Mouse (Mus musculus) G1E-ER4 (cell line): Measurements from ENCODE around the gene Krt19. TPM values are rescaled to one million over a fixed set of nuclear protein-coding genes. Genes with fewer than 3 reads are reported as not detected.

Source experiments
- GATA1 ChIP-seq: IDR thresholded peaks from one replicate; pipeline ENCODE4 v1.8.0; 2012; ENCODE audit warnings: low read length, inconsistent platforms
- polyA plus RNA-seq: library from polyadenylated mRNA; stranded (reverse); fragments of >175 nt; gene quantifications from 2 replicates; pipeline ENCODE4 v1.2.3, GENCODE M21; 2012

Gene Krt19
- polyA plus RNA-seq, result not detected in 2 replicates

DNA sequence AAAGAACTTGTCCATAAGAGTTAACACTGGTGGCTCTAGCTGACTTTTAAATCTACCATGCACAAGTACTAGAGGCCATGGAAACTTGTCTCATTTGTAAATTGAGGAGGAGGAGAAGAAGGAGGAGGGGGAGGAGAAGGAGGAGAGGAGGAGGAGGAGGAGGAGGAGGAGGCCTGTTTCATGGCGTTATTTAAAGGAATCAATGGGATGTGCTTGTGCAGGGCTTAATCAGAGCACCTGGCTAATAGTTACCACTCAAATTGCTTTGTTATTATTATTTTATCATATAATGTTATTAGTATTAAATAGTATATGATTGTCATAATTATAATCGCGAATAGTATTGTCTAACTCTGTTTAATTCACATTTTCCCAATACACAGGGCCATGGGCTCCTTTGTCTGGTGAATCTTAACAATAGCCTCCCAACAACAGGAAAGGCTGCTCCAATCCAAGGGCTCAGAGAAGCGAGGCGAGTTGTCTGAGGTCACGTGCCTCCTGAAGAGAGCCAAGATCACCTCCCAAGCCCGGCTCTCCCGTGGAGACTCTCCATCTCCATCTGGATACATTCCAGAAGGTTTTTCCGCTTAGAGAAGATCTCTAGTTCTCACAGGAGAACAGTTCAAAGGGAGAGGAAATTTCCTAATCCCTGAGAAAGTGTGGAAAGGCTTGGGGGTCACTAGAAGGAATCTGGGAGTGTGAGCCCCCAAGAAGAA is at the start of gene Krt19:
Gene Krt19, minus strand, starts transcription at position 51 of the 716 bp plus-strand sequence.
- TF ChIP-seq GATA1, result no peak

DNA sequence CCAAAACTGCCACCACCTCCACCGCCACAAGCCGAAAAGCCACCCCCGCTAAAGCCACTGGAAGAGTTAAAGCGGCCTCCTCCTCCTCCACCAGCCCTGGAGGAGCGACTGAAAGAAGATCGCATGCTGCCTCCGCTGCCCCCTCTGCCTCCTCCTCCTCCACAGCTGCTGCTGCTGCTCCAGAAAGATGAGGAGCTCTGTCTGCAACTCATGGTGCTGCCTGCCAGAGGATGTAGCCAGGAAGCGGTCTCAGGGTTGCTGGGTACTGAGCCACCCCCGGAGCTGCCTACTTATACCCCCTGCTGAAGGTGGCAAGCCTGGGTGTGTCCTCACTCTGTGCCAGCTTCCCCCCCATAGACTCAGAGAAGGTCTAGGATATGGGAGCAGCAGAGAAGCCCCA is 44.5 kb upstream of the Krt19 start, which contains the start of gene Krt9:
Gene Krt9, minus strand, starts transcription at position 255 of the 400 bp plus-strand sequence.
- TF ChIP-seq GATA1, result no peak

DNA sequence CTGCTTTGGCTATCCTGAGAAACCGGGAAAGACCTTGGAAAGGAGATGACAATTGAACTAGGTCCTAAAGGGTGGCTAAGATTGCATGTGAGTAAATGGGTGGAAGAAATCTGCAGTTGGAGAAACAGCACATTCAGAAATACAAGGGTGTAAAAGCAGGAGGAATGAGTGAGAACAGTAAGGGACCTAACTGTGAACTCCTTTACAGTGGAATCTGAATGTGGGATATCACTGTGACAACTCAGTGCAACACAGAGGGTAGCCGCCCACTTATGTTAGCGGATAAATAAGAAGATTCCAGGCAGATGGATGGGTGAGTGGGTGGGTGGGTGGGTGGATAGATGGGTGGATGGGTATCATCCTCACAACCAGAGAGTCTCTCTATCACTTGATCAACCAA is 43.4 kb upstream of the Krt19 start:
- TF ChIP-seq GATA1, result no peak

DNA sequence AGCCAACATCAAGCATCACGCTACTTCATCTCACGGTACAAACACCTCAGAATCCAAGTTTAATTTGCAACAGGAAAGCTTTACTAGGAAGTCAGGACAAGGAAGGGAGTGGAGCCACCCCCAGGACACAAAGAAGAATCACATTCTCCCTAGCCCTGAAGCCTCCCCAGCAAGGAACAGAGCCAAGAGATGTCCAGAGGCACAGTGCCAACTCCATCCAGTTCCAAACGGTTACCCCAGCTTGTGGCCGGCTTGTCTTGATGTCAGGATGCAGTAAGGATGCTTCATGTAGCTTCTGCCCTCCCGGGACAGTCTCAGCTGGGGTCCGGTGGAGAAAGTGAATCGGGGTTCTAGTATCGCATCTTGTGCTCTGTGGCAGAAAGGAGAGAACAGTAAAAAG is 38.3 kb upstream of the Krt19 start:
- no peak for TF ChIP-seq GATA1

DNA sequence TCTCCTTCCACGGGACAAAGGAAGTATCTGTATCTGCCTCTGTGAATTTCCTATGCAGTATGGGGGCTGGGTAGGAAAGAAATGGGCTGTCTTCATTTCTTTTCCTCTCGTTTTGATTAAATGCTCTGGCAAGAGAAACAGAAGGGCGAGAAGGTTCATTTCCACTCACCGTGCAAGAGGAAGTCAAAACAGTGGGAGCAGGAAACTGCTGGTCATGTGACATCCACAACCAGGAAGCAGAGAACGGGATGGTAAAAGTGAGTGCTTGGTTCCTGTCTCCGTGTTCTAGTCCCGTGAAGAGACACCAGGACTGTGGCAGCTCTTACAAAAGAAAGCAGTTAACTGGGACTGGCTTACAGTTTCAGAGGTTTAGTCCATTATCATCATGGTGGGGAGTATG is 33.3 kb upstream of the Krt19 start:
- no peak for TF ChIP-seq GATA1

DNA sequence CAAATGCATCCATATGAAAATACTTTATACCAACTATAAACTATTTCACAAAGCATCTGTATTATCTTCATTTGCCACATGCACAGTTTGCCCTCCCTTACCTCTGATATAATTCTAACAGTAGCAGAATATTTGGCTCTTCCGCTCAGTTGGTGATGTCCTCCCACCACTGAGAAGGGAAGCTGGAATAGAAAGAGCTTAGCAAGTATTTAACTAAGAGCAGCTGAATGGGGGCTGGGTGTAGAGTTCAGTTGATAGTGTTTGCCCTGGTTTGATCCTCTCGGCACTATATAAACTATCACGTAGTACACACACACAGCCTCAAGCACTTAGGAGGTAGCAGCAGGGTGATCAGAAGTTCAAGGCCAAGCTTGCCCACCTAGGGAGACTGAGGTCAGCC is 30.8 kb upstream of the Krt19 start:
- no peak for TF ChIP-seq GATA1

DNA sequence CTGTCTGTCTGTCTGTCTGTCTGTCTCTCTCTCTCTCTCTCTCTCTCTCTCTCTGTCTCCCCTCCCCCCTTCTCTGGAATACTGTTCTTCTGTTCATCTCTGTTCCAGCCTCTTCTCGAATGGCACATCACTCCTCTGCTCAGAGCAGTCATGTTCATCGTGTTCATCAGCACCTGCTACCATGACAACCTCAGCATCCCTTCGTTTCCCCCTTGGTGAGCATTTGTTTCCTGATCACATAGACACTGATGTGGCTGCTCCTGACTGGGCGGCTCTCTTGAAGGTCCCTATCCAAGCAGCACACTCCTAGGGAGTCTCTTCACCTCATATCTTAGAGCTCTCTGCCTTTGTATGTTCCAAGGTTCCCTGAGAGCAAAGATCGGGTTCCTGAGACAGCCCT is 29.8 kb upstream of the Krt19 start:
- no peak for TF ChIP-seq GATA1

DNA sequence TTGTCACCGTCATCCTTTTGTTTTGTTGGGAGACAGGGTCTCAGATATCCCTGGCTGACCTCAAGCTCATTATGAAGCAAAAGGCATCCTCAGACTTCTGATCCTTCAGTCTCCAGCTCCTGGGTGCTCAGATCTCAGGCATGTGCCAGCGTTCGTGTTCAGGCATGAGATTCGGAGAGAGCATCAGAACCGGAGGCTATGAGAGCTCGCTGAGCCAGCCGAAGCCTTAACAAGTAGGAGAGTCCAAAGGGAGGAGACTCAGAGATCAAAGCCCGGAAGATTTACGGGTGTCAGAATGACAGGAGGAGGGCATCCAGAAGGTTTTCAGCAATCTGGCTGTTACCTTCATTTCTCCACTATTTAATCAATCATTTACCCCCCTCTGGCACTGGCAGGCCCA is 28.3 kb upstream of the Krt19 start:
- TF ChIP-seq GATA1, result no peak

DNA sequence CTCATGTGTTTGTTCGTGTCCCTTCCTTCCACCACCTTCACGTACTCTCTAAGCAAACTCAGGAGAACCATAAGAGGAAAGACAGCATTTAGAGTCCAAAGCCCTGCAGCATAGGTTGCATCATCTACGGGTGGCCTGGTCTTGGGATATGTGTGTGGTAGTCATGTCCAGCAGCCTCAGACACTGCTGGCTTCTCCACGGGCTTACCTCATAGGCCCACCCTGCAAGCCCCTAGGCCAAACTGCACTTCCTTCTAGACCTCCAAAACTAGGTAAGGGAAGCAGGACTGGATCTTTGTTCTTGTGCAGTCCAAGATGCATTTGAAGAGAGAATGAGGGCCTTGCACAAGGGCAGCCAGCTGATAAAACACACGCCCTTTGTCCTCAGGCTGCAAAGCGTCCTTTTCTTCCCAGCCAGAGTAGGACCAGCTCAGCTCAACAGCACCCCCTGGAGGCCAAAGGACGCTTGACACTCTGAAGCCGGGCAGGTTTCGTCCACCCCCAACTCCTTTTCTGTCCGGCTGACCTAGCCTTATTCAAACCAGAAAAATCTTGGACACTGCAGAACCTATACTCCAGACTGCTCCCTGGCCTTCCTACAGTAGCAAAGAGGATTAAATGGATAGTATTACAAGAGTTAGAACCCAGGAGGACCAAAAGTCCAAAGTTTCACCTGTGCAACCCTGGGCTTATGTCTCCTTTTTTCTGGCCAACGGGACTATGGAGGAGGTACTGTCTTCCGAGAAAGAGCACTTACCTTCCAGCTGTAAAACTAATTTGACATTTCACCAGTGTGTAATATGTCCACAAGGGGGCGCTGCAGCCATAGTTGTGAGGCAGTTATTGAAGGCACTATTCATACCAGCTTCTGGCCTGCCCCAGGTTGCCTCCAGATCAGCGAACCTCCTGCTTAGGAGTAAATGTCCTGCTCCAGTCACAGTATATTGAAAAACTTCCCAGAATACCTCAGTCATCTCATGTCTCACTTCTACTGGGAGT is 20.6 kb upstream of the Krt19 start:
- no peak for TF ChIP-seq GATA1

DNA sequence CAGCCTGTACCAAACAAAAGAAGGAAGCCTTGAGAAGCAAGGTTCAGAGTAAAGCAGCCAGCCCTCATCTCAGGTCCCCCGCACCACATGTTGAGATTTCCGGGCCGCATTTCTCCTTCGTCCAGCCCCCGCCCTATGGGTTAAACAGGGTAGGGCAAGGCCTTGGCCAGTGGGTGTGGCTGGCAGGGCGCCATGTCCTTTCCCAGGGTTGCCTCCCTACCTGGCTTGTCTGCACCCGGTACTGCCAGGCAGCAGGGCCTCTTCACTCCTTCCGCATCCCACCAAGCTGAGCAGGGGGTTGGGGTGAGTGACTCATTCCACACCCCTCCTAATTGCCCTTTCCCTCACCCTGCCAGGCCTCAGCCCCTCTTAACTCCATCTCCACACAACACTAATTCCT is 19.6 kb upstream of the Krt19 start:
- no peak for TF ChIP-seq GATA1

DNA sequence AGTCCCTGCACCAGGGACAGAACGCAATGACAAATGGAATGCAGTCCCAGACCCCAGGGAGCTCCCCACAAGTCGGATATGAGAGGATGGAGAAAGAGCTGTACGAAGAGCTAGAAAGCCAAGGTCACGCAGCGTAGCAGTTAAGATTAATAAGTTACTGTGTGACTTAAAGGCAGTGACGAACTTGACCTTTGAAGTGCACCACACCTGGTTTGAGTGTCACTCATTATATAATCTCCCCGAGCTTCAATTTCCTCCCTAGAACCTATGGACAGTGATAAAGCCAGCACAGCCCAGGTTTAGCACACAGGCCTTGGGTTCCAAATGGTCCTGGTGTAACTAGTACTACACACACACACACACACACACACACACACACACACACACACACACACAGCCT is 15.9 kb upstream of the Krt19 start:
- no peak for TF ChIP-seq GATA1

DNA sequence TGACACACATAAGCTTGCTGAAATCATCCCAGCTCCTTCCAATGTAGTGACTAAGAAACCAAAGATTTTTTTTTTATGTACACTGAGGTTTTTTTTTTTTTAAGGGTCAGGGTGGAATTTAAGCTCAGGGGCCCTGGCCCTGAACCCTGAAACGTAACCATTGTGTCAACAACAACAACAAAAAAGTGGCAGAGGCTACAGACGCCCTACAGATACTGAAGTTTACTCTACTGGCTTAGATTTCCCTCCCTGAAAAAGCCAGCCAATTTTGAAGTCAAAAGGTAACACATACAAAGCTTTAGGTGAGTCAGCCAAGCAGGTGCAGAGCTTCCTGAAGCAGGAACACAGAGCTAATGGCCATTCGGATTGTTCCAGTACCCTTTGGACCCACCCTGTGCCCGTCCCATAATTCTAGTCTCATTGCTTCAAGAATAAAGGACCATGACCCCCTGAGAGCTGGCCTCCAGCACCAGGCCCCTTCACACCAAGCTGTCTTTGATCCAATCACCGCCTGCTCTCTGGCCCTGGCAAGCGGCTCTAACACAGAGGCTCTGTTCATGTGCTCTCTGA is 9.5 kb upstream of the Krt19 start:
- TF ChIP-seq GATA1, result no peak

DNA sequence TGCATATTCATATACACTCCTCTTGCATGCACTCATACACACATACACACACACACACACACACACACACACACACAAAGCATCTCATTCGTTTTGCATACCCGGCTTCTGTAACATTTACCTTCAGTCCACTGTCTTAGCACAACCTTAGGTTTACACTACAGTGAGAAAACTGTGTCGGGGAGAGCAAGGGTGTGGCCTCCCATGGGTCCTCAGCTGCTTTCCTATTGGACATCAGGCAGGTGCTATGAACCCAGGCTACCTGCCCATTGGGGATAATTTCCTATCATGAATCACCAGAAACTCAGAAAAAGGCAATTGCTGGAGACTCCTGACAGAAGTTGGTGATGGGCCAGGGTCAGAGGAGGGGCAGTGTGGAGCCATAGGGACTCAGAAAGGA is 8.9 kb upstream of the Krt19 start:
- no peak for TF ChIP-seq GATA1

DNA sequence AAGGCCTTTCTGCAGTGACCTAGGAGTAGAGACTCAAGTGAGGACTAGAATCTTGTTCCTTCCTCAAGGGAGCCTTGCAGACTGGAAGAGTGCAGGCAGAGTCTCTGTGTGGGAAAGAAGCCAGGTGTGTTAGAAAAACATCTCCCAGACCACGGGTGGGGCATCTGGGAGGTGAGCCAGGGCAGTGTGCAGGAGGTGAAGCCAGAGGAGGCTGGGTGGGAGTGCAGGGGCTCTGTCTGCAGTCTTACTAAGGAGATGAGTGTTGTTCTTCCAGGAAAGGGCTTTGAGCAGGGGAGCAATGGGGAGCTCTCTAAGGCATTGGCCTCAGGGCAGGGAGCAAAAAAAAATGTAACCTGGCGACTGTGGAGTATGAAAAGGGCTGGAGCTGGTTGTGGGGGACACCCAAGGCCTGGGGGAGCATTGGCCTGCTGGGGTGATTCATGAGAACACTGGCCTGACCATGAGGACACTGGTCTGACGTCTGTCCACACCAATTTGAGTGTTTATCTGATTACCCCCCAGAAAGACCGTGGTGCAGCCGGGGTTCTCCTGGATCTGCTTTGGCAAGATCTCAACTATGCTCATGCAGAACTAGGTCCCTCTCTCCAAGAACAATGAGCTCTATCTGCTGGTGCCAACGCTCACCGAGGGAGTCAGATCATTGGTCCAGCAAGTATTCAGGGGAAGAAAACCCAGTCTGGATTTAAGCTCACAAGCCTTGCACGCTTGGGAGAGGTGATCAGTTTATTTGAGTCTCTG is 7.2 kb upstream of the Krt19 start:
- TF ChIP-seq GATA1, result no peak

DNA sequence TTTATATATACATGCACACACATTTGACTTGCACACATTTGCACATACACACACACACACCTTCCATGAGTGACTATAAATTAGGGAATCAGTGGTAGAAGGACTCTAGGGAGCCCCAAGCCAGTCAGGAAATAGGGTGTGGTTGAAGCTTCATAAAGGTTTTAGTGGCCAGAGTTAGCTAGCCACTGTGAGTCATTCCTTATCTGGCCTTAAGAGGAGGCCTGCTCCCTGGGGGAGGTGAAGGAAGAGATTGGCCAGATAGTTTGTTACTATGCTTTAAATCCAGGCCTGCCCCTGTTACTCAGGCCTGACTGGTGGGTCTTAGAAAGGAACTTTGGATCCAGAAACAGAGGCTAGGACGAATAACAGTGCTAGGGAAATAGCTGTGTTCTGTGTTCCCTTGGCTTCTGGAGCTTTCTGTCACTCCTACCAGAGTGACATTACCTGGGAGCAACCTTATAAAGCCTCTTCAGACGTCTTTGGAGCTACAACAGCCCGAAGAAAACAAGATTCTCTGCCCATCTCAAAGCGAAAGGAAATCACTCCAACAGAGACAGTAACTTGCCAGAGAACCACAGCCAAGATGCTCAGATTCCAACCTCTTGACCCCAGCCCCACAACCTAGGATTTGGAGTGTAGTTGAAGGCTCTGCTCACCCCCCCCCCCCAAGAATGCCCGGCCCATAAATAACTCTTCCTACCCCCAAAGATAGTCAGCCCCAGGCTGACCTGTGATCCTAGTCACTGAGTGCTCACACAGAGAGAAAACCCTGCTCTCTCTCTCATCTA is 705 bp downstream of the Krt19 start:
- TF ChIP-seq GATA1, result no peak
